Comparison of ENCODE assay signal across 8 mouse cellular contexts in genomic region chr2:125214592-125214991, GRCm38 (mm10). TPM values are rescaled to one million over a fixed set of nuclear protein-coding genes. Genes with fewer than 3 reads are reported as not detected.
DNase-seq lines count a peak whose midpoint lies in the region; ATAC-seq and TF ChIP-seq lines count a peak whose summit lies in the region.

No protein-coding gene starts in this region.

- TF ChIP-seq CTCF in small intestine, adult 2 months (IDR thresholded peaks at IDR 0.05; ENCODE audit: extremely low read depth, insufficient read length, insufficient replicate concordance, low read depth, low read length), result peak; percentile 57; the same call in 1 of the 2 replicates

- no peak overlapping the region for H3K27ac ChIP-seq in forebrain, embryonic 10.5 days
- H3K27ac ChIP-seq in hindbrain, embryonic 14.5 days, result no peak overlapping the region
- H3K27ac ChIP-seq in small intestine, adult 2 months (ENCODE audit: insufficient read depth, low read depth, low read length), result no peak overlapping the region

- no peaks in the 10 kb centered on the region for H3K9me3 ChIP-seq in forebrain, embryonic 10.5 days
- no peaks in the 10 kb centered on the region for H3K9me3 ChIP-seq in hindbrain, embryonic 14.5 days (ENCODE audit: control insufficient read depth, low read length)

- H3K27me3 ChIP-seq in forebrain, embryonic 10.5 days (ENCODE audit: poor library complexity, severe bottlenecking), result no peaks in the 10 kb centered on the region
- no peaks in the 10 kb centered on the region for H3K27me3 ChIP-seq in hindbrain, embryonic 14.5 days (ENCODE audit: control insufficient read depth, insufficient read depth, low read length)
- no peaks in the 10 kb centered on the region for H3K27me3 ChIP-seq in small intestine, adult 2 months (ENCODE audit: control insufficient read depth, insufficient read depth, low read length)

- no peak overlapping the region for H3K9ac ChIP-seq in hindbrain, embryonic 14.5 days

- H3K4me3 ChIP-seq in forebrain, embryonic 10.5 days, result no peak overlapping the region
- H3K4me3 ChIP-seq in hindbrain, embryonic 14.5 days (replicated peaks; ENCODE audit: low read length), result no peak overlapping the region
- H3K4me3 ChIP-seq in small intestine, adult 2 months (ENCODE audit: low read depth, low read length), result no peak overlapping the region

- 9% methylated on average over 3 of the region's 3 CpGs for WGBS in forebrain, embryonic 10.5 days
- WGBS in hindbrain, embryonic 14.5 days, result 2% methylated on average over 3 of the region's 3 CpGs
- WGBS in small intestine, adult 2 months, result 11% methylated on average over 3 of the region's 3 CpGs

- H3K36me3 ChIP-seq in forebrain, embryonic 10.5 days (replicated peaks), result no peaks in the 10 kb centered on the region
- no peaks in the 10 kb centered on the region for H3K36me3 ChIP-seq in hindbrain, embryonic 14.5 days (replicated peaks; ENCODE audit: control insufficient read depth, insufficient read depth)
- H3K36me3 ChIP-seq in small intestine, adult 2 months (ENCODE audit: control insufficient read depth, insufficient read depth, low read length), result no peaks in the 10 kb centered on the region

- intact Hi-C loops in heart, postnatal 25 days (cut with DNase I), result loop anchor here (5.0 to 10.0 kb wide), 3 partner anchors 610 to 1902 kb away; no protein-coding TSS in a partner anchor

- peak; percentile 66 for DNase-seq in heart, adult 11 months
- DNase-seq in heart, postnatal 25 days (ENCODE audit: low spot score), result no peak
- peak; percentile 48 for DNase-seq in c-Kit-negative CD71-positive TER-119-positive erythroid progenitor cells, embryonic 14.5 days (ENCODE audit: low read depth, low spot score)
- DNase-seq in forebrain, embryonic 10.5 days (ENCODE audit: extremely low spot score, low spot score), result peak; percentile 74
- peak; percentile 98 for DNase-seq in hindbrain, embryonic 14.5 days (ENCODE audit: low spot score)
- peak; percentile 67 to 83 for DNase-seq in layer of hippocampus, postnatal 14 days (ENCODE audit: low spot score in 2 of 2)
- DNase-seq in mesoderm, embryonic 11.5 days (ENCODE audit: low read depth, low spot score), result peak; percentile 83

- no peak for TF ChIP-seq POLR2A in small intestine, adult 2 months (IDR thresholded peaks at IDR 0.05; ENCODE audit: low read depth, low read length)

- ATAC-seq in hindbrain, embryonic 14.5 days (ENCODE audit: low FRiP score), result no peak; the same call in 1 of the 2 replicates

- H3K4me2 ChIP-seq in hindbrain, embryonic 14.5 days (replicated peaks), result no peak overlapping the region

- peaks cover 9% of the 10 kb centered on the region for H3K4me1 ChIP-seq in forebrain, embryonic 10.5 days
- H3K4me1 ChIP-seq in hindbrain, embryonic 14.5 days (replicated peaks; ENCODE audit: control insufficient read depth, insufficient read depth, low read length), result no peaks in the 10 kb centered on the region
- H3K4me1 ChIP-seq in small intestine, adult 2 months (ENCODE audit: control insufficient read depth, insufficient read depth, insufficient read length, low read length), result no peaks in the 10 kb centered on the region

RNA-seq across cellular contexts. Expression of gene Dut, which starts 32.4 kb away (rescaled TPM):
- total RNA-seq in heart, postnatal 25 days (2021), result 10 to 100 TPM; 28.7 to 29.8 TPM
- 322 and 337 TPM in 2 replicates for polyA plus RNA-seq in forebrain, embryonic 10.5 days (2016; fragmentation: Nextera tagmentation; extraction: Ambion mirVana)
- polyA plus RNA-seq in hindbrain, embryonic 14.5 days (2014; fragmentation: Nextera tagmentation; extraction: Ambion mirVana), result 81.8 and 83.5 TPM in 2 replicates
- 10 to 100 TPM; 31.4 to 32.6 TPM for total RNA-seq in layer of hippocampus, postnatal 14 days (2021)
- 13.4 and 20.7 TPM in 2 replicates for polyA plus RNA-seq in small intestine, adult 2 months (2012; rRNA removed)
